Mouse (Mus musculus): Measurements from ENCODE around the gene Lrrc61.

GRCm38 (mm10) chr6:48573981-48574380, 19.4 kb downstream of the Lrrc61 start:
- TF ChIP-seq CTCF (IDR thresholded peaks at IDR 0.05; ENCODE audit: extremely low read depth, insufficient read depth, low read length) (no peak), POLR2A (IDR thresholded peaks at IDR 0.05; ENCODE audit: extremely low read depth, insufficient read depth, low read length) (no peak)

Data from cortical plate, adult 2 months (tissue).